Mouse (Mus musculus): ENCODE measurements at regions not wholly inside any gene's neighbourhood (a gene's known extent, or its start where the extent isn't known, plus 50 kb on each side); places are given as distances from the start of the nearest gene placed in this dataset.

DNA sequence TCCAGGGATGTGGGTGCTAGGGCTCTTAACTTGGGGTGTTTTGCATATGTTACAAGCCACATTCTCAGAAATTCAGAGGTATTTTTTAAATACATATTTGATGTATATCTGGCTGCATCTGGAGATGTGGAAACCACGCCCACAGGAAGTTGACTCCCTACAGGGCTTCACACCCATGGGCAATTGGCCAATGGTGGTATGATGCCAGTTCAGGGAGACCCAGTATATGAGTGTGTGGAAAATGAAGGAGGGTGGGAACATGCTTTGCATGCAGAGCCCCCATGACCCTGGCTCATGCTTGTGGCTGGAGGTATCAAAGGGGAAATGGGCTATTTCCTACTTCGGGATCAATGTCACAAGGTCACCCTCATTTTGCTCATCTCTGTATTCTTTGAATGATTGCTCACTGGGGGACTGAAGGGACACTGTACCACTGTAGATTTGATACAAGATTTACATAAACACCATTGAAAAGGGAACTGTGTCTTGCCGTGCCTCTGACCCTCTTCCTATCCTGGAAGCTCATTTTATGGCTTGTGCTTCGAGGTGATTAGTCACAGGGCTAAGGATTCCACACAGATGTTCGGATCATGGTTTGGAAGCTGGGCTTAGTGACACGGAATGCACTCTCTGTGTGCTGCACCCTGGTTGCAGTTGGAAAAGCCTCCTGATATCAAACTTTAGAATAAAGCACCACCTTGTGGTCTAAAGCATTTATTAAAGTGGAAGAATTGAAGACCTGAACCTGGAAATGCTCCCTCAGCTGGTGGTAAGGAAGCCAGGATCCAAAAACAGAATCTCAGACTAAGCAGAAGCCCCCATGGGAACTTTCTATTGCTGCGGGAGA, 56.8 kb upstream of the Edn1 start:
- DNase-seq: peak; percentile 25

DNA sequence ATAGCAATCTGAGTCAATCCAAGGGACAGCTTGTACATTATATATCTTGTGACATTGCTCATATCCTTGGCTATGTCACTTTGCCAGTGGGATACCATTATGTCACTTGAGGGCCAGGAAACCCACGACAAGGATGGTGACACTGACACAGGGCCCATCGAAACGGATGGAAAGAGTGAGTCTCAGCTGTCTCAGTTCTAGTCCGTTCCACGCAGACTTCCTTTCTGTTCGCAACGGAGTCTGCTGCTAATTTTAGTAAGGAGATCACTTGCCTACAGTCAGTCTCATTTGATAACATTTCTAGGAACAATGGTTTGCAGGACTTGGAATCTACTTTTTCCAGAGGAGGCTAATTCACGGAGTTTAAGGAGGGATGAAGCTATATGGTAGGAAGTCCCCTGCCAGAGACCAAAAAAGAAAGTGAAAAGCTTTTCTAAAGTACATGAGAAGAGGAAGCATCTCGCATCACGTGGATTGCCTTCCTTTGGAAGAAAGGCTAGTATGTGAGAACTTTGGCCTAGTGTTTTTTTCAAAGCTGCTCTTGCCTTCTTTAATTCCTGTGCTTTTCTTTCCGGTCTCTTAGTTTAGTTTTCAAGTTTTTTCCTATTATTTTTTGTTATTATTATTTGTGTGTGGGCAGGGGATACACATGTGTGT, 55.4 kb upstream of the Edn1 start:
- DNase-seq: no peak

Measured in kidney, adult 18-20 months (tissue).